Mouse (Mus musculus) embryonic facial prominence, embryonic 14.5 days (tissue): ENCODE results near the gene Shisal2b. TPM values are rescaled to one million over a fixed set of nuclear protein-coding genes. Genes with fewer than 3 reads are reported as not detected.

Experiments
- ATAC-seq: fragments of 200-750 bp; cut with Nextera tagmentation; 2 replicates; pipeline ENCODE4 v1.8.0; 2017; ENCODE audit warnings: low read depth, moderate number of reproducible peaks, moderate TSS enrichment
- DNase-seq: peaks from one replicate; pipeline ENCODE4 v3.0.0-alpha.2; 2015; ENCODE audit warnings: low spot score
- H3K27ac ChIP-seq: fragments of 300-500 bp; sonication (generic); replicated peaks from 2 replicates; pipeline ENCODE4 v1.5.1; 2014; ENCODE audit warnings: low read depth, mild to moderate bottlenecking, low read length, moderate library complexity
- H3K27me3 ChIP-seq: fragments of 300-500 bp; sonication (generic); replicated peaks from 2 replicates; pipeline ENCODE4 v1.6.1; 2014; ENCODE audit warnings: low read length; ENCODE audit not compliant: control insufficient read depth, insufficient read depth
- H3K36me3 ChIP-seq: fragments of 300-500 bp; sonication (generic); 2 replicates; pipeline ENCODE4 v1.6.1; 2014; ENCODE audit warnings: low read length, mixed read lengths; ENCODE audit not compliant: control insufficient read depth, insufficient read depth
- H3K4me1 ChIP-seq: fragments of 300-500 bp; sonication (generic); 2 replicates; pipeline ENCODE4 v1.6.1; 2014; ENCODE audit warnings: antibody characterized with exemption, low read length; ENCODE audit not compliant: control insufficient read depth, insufficient read depth
- H3K4me2 ChIP-seq: fragments of 300-500 bp; sonication (generic); 2 replicates; pipeline ENCODE4 v1.6.1; 2014; ENCODE audit warnings: low read depth, mild to moderate bottlenecking, low read length, moderate library complexity, mixed read lengths
- H3K4me3 ChIP-seq: fragments of 300-500 bp; sonication (generic); 2 replicates; pipeline ENCODE4 v1.5.1; 2014; ENCODE audit warnings: low read depth, mild to moderate bottlenecking, low read length
- H3K9ac ChIP-seq: fragments of 300-500 bp; sonication (generic); 2 replicates; pipeline ENCODE4 v1.6.1; 2014; ENCODE audit warnings: low read depth, mild to moderate bottlenecking, low read length, moderate library complexity, mixed read lengths
- H3K9me3 ChIP-seq: fragments of 300-500 bp; sonication (generic); 2 replicates; pipeline ENCODE4 v1.6.1; 2016; ENCODE audit warnings: low read length; ENCODE audit not compliant: control insufficient read depth
- WGBS: fragments of 180-500 bp; shearing (Covaris S2); extraction: QIAGEN DNeasy Blood & Tissue Kit; methylation state at CpG from one replicate; pipeline ENCODE4 v1.1.7; 2014; 5-methylcytosine and 5-hydroxymethylcytosine counted together
- polyA plus RNA-seq: library from polyadenylated mRNA; unstranded; fragments of >200 nt; fragmentation: Nextera tagmentation; extraction: Ambion mirVana; gene quantifications from 2 replicates; pipeline ENCODE4 v1.2.1, GENCODE M21; 2014

The Shisal2b gene
- polyA plus RNA-seq, 1 experiment from 2014 or later, result 0.75 TPM

- 95% methylated on average over 8 of the region's 8 CpGs for WGBS
- Histone ChIP-seq H3K4me1 (no peaks in the 10 kb centered on the region), H3K27ac (no peak overlapping the region), H3K4me3 (no peak overlapping the region), H3K4me2 (no peak overlapping the region), H3K36me3 (peaks cover 54% of the 10 kb centered on the region), H3K9me3 (no peaks in the 10 kb centered on the region), H3K27me3 (no peaks in the 10 kb centered on the region), H3K9ac (no peak overlapping the region)
- no peak for ATAC-seq
- DNase-seq, result no peak
Measured at GRCm38 (mm10) chr13:104799067-104799466, 64.6 kb downstream of the Shisal2b start.

Other genes starting within 250 kb of the Shisal2b start
- 19.5 and 20.4 TPM in 2 replicates for gene Srek1ip1, start 71.4 kb downstream of the Shisal2b start, polyA plus RNA-seq
- 19.1 and 30.3 TPM in 2 replicates for gene Cwc27, start 46.8 kb downstream of the Shisal2b start, polyA plus RNA-seq
- gene Rgs7bp, start 191.0 kb upstream of the Shisal2b start, polyA plus RNA-seq, result 5.0 and 5.4 TPM in 2 replicates
- not detected in 2 replicates for gene 4933425L06Rik, start 218.2 kb upstream of the Shisal2b start, polyA plus RNA-seq